Mouse (Mus musculus): ENCODE results near the gene Akirin2. TPM values are rescaled to one million over a fixed set of nuclear protein-coding genes. Genes with fewer than 3 reads are reported as not detected.

Akirin2 gene
- polyA plus RNA-seq (2015; fragmentation: Nextera tagmentation; extraction: Ambion mirVana): 56.0 and 56.5 TPM in 2 replicates

GRCm38 (mm10) chr4:34550748-34551097, at the start of gene Akirin2:
TSS of gene Akirin2 (plus strand) at chr4:34550937.
- H3K4me3 ChIP-seq (replicated peaks): peak within 1 kb of the TSS; percentile 95
- ATAC-seq (ENCODE audit: insufficient number of reproducible peaks, low FRiP score, low TSS enrichment, low read depth): peak; percentile 63
- peak within 1 kb of the TSS; percentile 95 for H3K27ac ChIP-seq (replicated peaks)
- H3K36me3 ChIP-seq: no peaks in the 10 kb centered on the region
- H3K9ac ChIP-seq: peak within 1 kb of the TSS; percentile 96
- peaks cover 6% of the 10 kb centered on the region; the same call in 1 of the 2 replicates for H3K4me1 ChIP-seq
- H3K27me3 ChIP-seq: no peaks in the 10 kb centered on the region
- peak within 1 kb of the TSS; percentile 55 for H3K4me2 ChIP-seq (replicated peaks)
- no peaks in the 10 kb centered on the region for H3K9me3 ChIP-seq (replicated peaks)
- 0% methylated on average over 48 of the region's 53 CpGs for WGBS

DNA sequence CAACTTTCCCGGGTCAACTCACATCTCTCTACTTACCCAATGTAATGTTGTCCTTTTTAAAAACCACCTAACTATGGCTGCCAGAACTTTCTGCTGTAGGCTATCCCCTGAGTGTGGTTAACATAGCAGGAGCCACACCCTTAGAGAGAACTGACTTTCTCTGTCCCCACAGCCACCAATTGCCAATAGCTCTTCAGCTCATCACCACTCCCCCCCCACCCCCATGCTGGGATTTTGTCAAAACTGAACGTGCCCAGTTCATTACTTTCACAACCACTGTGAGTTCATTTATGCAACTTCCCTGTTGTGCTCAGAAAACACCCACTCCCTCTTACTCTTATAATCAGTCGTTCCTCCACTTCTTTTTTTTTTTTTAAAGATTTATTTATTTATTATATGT, 40.4 kb upstream of the Akirin2 start:
- Histone ChIP-seq H3K4me2 (replicated peaks) (no peak overlapping the region), H3K4me3 (replicated peaks) (no peak overlapping the region)
- 87% methylated on average over 3 of the region's 3 CpGs for WGBS

DNA sequence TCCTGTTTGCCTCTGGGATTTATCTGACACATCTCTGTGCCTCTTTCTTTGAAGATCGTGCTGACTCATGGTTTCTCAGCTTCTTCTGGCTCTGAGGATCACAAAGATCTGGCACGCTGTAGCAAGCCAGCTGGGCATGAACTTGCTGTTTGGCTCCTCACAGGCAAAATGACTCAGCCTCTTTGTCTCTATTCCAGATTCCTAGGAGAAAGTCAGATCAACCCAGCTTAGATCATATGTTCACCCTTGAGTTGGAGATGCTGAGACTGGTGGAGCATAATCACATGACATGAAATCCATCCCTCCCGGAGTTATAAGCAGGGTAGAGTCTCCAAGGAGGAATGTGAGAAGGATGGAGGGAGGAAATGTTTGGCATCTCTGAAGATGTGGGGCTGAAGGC, 27.9 kb upstream of the Akirin2 start:
- no peaks in the 10 kb centered on the region for H3K4me1 ChIP-seq
- no peak; the same call in 1 of the 2 replicates for ATAC-seq (ENCODE audit: insufficient number of reproducible peaks, low FRiP score, low TSS enrichment, low read depth)
- no peaks in the 10 kb centered on the region for H3K27me3 ChIP-seq
- WGBS: 61% methylated on average over 3 of the region's 3 CpGs
- H3K9ac ChIP-seq: no peak overlapping the region
- no peak overlapping the region for H3K4me3 ChIP-seq (replicated peaks)
- H3K36me3 ChIP-seq: no peaks in the 10 kb centered on the region
- no peak overlapping the region for H3K27ac ChIP-seq (replicated peaks)
- no peak overlapping the region for H3K4me2 ChIP-seq (replicated peaks)
- no peaks in the 10 kb centered on the region for H3K9me3 ChIP-seq (replicated peaks)

More for the DNA sequence above, 40.4 kb upstream of the Akirin2 start:
- no peaks in the 10 kb centered on the region for H3K9me3 ChIP-seq (replicated peaks)
- no peaks in the 10 kb centered on the region for H3K4me1 ChIP-seq
- no peak overlapping the region for H3K27ac ChIP-seq (replicated peaks)
- no peak for ATAC-seq (ENCODE audit: insufficient number of reproducible peaks, low FRiP score, low TSS enrichment, low read depth)
- no peaks in the 10 kb centered on the region for H3K36me3 ChIP-seq
- no peak overlapping the region for H3K9ac ChIP-seq
- no peaks in the 10 kb centered on the region for H3K27me3 ChIP-seq

DNA sequence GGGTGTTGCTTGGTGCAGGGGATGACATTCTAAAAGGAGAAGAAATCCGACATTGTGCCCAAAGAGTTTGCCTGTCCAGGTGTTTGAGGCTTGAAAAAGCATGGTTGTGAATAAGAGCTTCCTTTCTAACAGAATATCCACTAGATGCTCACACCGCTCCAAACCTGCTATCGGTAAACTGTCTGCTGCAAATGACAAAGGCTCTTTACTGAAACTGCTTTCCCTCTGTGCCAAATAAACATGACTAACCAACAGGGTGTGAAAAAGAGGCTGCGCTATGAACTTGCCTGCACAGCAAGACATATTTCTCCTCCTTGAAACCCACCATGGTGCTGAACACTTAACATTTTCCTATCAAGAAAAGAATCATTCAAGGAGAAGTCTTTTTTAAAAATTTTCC, 27.2 kb upstream of the Akirin2 start:
- WGBS: 85% methylated on average over 4 of the region's 4 CpGs
- H3K4me1 ChIP-seq: no peaks in the 10 kb centered on the region
- no peaks in the 10 kb centered on the region for H3K9me3 ChIP-seq (replicated peaks)
- H3K4me2 ChIP-seq (replicated peaks): no peak overlapping the region
- H3K27me3 ChIP-seq: no peaks in the 10 kb centered on the region
- no peak for ATAC-seq (ENCODE audit: insufficient number of reproducible peaks, low FRiP score, low TSS enrichment, low read depth)
- no peak overlapping the region for H3K27ac ChIP-seq (replicated peaks)
- H3K9ac ChIP-seq: no peak overlapping the region
- H3K4me3 ChIP-seq (replicated peaks): no peak overlapping the region
- no peaks in the 10 kb centered on the region for H3K36me3 ChIP-seq

- WGBS: 83% methylated on average over 3 of the region's 3 CpGs
- Histone ChIP-seq H3K27ac (replicated peaks) (no peak overlapping the region), H3K4me1 (no peaks in the 10 kb centered on the region), H3K27me3 (no peaks in the 10 kb centered on the region), H3K36me3 (no peaks in the 10 kb centered on the region), H3K4me2 (replicated peaks) (no peak overlapping the region), H3K4me3 (replicated peaks) (no peak overlapping the region), H3K9ac (no peak overlapping the region), H3K9me3 (replicated peaks) (no peaks in the 10 kb centered on the region)
- ATAC-seq (ENCODE audit: insufficient number of reproducible peaks, low FRiP score, low TSS enrichment, low read depth): no peak
Observed at GRCm38 (mm10) chr4:34526771-34527170, 24.0 kb upstream of the Akirin2 start.

- WGBS: 100% methylated on average over 1 of the region's 1 CpGs
- H3K27me3 ChIP-seq: no peaks in the 10 kb centered on the region
- H3K4me3 ChIP-seq (replicated peaks): no peak overlapping the region
- H3K9ac ChIP-seq: no peak overlapping the region
- H3K4me2 ChIP-seq (replicated peaks): no peak overlapping the region
- H3K9me3 ChIP-seq (replicated peaks): no peaks in the 10 kb centered on the region
- no peak for ATAC-seq (ENCODE audit: insufficient number of reproducible peaks, low FRiP score, low TSS enrichment, low read depth)
- H3K36me3 ChIP-seq: no peaks in the 10 kb centered on the region
- no peaks in the 10 kb centered on the region for H3K4me1 ChIP-seq
- no peak overlapping the region for H3K27ac ChIP-seq (replicated peaks)
Observed at GRCm38 (mm10) chr4:34528430-34529100, 22.2 kb upstream of the Akirin2 start.

DNA sequence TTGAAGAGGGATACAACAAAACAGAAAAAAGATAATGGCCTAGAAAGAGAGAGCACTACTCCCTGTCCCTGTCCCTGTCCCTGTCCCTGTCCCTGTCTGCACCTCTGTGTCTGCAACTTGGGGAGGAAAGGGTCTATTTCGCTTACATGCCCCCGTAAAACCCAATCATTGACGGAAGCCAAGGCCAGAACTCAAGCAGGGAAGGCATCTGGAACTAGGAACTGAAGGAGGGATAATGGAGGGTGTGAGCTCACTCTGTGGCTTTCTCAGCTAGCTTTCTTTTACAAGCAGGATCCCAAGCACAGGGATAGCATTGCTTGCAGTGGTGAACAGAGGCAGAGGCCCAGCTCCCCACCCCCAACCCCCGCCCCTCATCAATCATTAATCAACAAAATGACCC, 21.4 kb upstream of the Akirin2 start:
- no peaks in the 10 kb centered on the region for H3K9me3 ChIP-seq (replicated peaks)
- H3K27me3 ChIP-seq: no peaks in the 10 kb centered on the region
- no peaks in the 10 kb centered on the region for H3K4me1 ChIP-seq
- H3K9ac ChIP-seq: no peak overlapping the region
- WGBS: 48% methylated on average over 4 of the region's 4 CpGs
- no peak overlapping the region for H3K4me3 ChIP-seq (replicated peaks)
- ATAC-seq (ENCODE audit: insufficient number of reproducible peaks, low FRiP score, low TSS enrichment, low read depth): no peak
- no peaks in the 10 kb centered on the region for H3K36me3 ChIP-seq
- H3K4me2 ChIP-seq (replicated peaks): no peak overlapping the region
- H3K27ac ChIP-seq (replicated peaks): no peak overlapping the region

DNA sequence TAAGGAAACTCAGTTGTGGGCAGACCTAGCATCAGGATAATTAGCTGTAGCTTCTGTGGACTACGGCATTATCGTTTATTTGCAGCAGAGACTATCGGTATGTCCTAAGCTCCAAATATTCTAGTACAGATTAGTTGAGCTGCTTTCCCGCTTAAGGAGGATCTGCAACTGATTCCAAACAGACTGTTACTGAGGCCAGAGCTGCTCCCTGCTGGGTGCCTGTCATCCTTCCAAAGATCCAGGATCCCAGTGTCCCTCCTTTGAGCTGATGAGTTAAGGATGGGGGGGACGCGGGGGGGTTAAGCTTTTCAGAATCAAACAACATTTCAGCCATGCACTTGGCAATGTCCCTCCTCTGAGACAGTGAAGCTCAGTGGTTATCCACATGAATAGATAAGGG, 20.8 kb upstream of the Akirin2 start:
- H3K9me3 ChIP-seq (replicated peaks): no peaks in the 10 kb centered on the region

DNA sequence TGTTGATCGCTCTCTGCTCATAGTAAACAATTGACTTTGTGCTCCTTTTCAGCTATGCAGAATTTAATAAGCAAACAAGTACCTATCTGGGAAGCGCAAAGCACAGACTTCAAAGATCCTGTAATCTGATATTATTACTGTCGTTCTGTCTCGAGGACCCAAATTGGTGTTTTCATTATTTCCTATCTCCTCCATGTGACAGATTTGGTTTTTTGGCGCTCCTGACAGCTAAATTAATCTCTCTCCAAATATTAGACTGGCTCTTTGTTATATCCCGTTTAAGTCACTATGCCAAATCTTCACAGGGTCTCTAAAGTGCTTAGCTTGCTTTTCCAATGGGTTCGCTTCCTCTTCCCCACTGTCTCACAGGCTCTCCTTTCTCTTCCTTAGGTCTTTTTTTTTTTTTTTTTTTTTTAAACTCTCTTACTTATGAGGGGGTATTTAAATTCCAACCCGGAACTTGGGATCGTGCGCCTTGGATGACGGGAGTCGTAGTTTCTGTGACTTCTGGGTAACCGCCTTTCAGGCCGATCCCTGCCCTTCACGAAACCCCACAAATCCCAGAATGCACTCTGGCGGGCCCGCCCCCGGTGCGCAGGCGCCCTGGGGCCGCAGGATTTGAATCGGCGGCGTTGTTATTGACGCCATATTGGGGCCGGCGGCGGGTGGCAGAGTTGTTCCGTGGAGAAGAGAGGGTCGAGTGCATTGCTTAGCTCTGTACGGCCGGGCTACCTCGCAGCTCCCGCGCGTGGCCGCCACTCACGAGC, 573 bp upstream of the Akirin2 start:
- no peaks in the 10 kb centered on the region for H3K27me3 ChIP-seq
- H3K9ac ChIP-seq: peak overlapping the region; percentile 96
- H3K4me2 ChIP-seq (replicated peaks): peak overlapping the region; percentile 55
- no peaks in the 10 kb centered on the region for H3K9me3 ChIP-seq (replicated peaks)
- peak overlapping the region; percentile 95 for H3K27ac ChIP-seq (replicated peaks)
- peak; percentile 94 for ATAC-seq (ENCODE audit: insufficient number of reproducible peaks, low FRiP score, low TSS enrichment, low read depth)
- peaks cover 6% of the 10 kb centered on the region; the same call in 1 of the 2 replicates for H3K4me1 ChIP-seq
- no peaks in the 10 kb centered on the region for H3K36me3 ChIP-seq
- WGBS: 2% methylated on average over 38 of the region's 38 CpGs
- H3K4me3 ChIP-seq (replicated peaks): peak overlapping the region; percentile 95

More for the DNA sequence above, 20.8 kb upstream of the Akirin2 start:
- H3K4me3 ChIP-seq (replicated peaks): no peak overlapping the region
- H3K4me1 ChIP-seq: no peaks in the 10 kb centered on the region
- no peaks in the 10 kb centered on the region for H3K36me3 ChIP-seq
- WGBS: 72% methylated on average over 6 of the region's 6 CpGs
- H3K4me2 ChIP-seq (replicated peaks): no peak overlapping the region
- H3K27ac ChIP-seq (replicated peaks): no peak overlapping the region
- no peaks in the 10 kb centered on the region for H3K27me3 ChIP-seq
- no peak overlapping the region for H3K9ac ChIP-seq
- no peak for ATAC-seq (ENCODE audit: insufficient number of reproducible peaks, low FRiP score, low TSS enrichment, low read depth)

DNA sequence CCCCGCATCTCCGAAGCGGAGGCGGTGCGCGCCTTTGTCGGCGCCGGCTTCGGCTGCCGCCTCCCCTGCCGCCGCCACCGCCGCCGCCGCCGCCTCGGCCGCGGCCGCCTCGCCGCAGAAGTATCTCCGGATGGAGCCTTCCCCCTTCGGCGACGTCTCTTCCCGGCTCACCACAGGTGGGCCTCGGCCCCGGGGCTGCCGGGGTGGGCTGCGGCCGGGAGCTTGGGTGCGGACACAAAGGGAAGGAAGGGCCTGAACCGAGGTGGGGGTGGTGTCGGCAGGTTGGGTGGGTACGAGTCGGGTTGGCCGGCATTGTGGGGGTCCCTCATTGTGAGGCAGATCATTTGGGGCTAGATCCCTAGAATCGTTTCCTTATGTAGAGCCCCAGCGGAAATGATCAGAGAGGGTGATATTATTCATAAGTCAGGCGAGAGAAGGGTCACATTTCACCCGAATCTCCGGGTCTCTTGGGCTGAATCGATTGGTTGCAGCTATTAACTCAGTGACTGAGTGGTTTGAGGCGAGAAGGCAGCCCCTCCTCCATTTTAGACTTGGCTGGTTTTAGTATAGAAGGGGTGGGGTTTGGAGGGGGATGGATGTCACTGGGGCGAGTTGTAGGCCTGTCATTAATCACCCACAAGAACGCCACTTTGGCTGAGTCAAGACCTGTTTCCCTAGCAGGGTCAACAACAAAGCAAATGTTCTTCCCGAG, 517 bp downstream of the Akirin2 start:
- Histone ChIP-seq H3K9me3 (replicated peaks) (no peaks in the 10 kb centered on the region), H3K27me3 (no peaks in the 10 kb centered on the region), H3K9ac (peak overlapping the region; percentile 96), H3K4me3 (replicated peaks) (peak overlapping the region; percentile 95), H3K36me3 (no peaks in the 10 kb centered on the region), H3K4me2 (replicated peaks) (peak overlapping the region; percentile 55), H3K27ac (replicated peaks) (peak overlapping the region; percentile 95), H3K4me1 (peaks cover 6% of the 10 kb centered on the region; the same call in 1 of the 2 replicates)
- under 1% methylated on average over 49 of the region's 50 CpGs for WGBS
- ATAC-seq (ENCODE audit: insufficient number of reproducible peaks, low FRiP score, low TSS enrichment, low read depth): peak; percentile 66

- peak overlapping the region; percentile 95; the same call in 1 of the 2 replicates for H3K27ac ChIP-seq (replicated peaks)
- H3K9ac ChIP-seq: peak overlapping the region; percentile 96
- peak overlapping the region; percentile 95 for H3K4me3 ChIP-seq (replicated peaks)
- H3K36me3 ChIP-seq: no peaks in the 10 kb centered on the region
- WGBS: 7% methylated on average over 3 of the region's 3 CpGs
- ATAC-seq (ENCODE audit: insufficient number of reproducible peaks, low FRiP score, low TSS enrichment, low read depth): no peak
- no peaks in the 10 kb centered on the region for H3K9me3 ChIP-seq (replicated peaks)
- H3K4me1 ChIP-seq: peaks cover 6% of the 10 kb centered on the region; the same call in 1 of the 2 replicates
- peak overlapping the region; percentile 55 for H3K4me2 ChIP-seq (replicated peaks)
- H3K27me3 ChIP-seq: no peaks in the 10 kb centered on the region
Observed at GRCm38 (mm10) chr4:34551966-34552365, 1.2 kb downstream of the Akirin2 start.
